Mouse (Mus musculus) T-helper 17 cell (primary cell): Measurements from ENCODE around the gene Cdh18.

Experiments
- in situ Hi-C, 2 experiments: fragments of 300-600 bp; cut with MboI, MseI; formaldehyde crosslinking; loops; 1 replicate in 1 of 2; 2 replicates in 1 of 2; pipeline ENCODE4 v1.15.1; 2025; ENCODE audit warnings: high pct_unique_total_duplicates in 2 of 2

Gene Cdh18

DNA sequence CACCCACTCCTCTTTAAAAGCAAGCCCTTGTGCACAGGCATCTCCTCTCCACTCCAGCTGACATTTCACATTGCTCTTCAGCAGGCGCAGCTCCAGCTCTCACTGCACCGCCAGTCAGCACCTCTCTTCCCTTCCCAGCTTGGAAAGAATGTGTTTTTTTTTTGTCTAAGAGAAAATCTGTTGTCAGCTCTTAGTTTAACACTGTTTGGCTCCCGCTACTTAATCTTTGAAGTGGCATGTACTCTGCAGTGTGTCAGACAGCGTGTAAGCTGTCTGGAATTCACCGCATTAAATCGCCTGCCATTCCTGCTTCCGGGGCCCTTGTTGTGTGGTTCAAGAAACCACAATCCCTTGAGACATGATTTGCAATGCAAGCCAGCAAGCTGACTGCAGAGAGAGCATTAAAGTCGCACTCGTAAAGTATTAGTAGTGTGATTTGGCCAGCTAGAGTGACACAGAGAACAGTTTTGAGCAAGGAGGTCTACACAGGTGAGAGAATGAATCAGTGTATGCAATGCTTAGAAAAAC lies 903.3 kb downstream of the Cdh18 start:
- in situ Hi-C loops, result no loop called here

DNA sequence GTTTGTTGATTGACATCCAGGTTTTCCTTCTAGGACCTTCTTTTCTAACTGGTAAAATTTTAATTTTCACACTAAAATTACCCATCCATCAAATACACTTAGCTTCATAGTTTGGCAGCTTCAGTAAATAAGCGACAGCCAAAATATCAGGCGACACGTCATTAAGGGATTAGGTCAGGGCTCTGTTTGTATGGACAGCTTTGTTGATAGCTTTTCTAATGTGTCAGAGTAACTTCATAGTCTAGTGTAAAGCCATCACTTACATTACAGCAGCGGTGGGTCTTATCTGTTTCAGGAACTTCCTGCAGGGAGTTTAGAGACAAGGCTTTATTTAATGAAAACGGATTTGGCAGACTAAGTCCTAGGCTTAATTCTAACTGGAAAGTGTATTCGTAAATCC lies 904.5 kb downstream of the Cdh18 start:
- in situ Hi-C loops, result no loop called here

- in situ Hi-C loops, result no loop called here
These were observed 906.5 kb downstream of the Cdh18 start for GRCm38 (mm10) chr15:23455344-23455743.

GRCm38 (mm10) chr15:23457401-23457800 lies 908.6 kb downstream of the Cdh18 start:
- in situ Hi-C loops, result no loop called here

GRCm38 (mm10) chr15:23470527-23471475 lies 922.0 kb downstream of the Cdh18 start:
- in situ Hi-C loops, result no loop called here

- in situ Hi-C loops, result no loop called here
These were observed 937.5 kb downstream of the Cdh18 start for GRCm38 (mm10) chr15:23486306-23486705.

DNA sequence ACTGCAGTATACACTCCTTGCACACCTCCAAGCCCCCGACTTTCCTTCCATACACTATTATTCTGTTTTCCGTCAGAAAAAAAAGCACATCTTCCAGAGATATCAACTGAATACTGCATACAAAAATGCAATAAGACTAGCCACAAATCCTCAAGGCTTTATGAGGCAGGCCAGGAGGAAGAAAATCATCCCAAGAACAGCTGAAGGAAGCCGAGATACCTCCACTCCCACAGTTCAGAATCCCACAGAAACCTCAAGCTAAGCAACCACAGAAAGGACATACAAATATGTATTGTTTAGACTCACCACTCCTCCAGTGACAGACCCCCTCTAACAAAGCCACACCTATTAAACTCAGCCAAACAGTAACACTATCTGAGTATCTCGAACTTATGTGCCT lies 957.7 kb downstream of the Cdh18 start:
- in situ Hi-C loops, result loop anchor here in 1 of 2 experiments (10.0 kb wide), 1 partner anchor 1878 kb away; no protein-coding TSS in a partner anchor

- in situ Hi-C loops, result loop anchor here in 1 of 2 experiments (10.0 kb wide), 1 partner anchor 1875 kb away; no protein-coding TSS in a partner anchor
These were observed 960.9 kb downstream of the Cdh18 start for GRCm38 (mm10) chr15:23509694-23510093.

DNA sequence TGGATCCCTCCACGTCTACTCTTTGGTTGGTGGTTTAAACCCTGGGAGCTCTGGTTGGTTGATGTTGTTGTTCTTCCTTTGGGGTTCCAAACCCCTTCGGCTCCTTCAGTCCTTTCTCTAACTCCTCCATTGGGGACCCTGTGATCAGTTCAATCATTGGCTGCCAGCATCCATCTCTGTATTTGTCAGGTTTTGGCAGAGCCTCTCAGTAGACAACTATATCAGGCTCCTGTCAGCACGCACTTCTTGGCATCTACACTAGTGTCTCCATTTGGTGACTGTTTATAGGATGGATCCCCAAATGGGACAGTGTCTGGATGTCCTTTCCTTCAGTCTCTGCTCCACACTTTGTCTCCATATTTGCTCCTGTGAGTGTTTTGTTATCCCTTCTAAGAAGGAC lies 967.0 kb downstream of the Cdh18 start:
- in situ Hi-C loops, result no loop called here

- in situ Hi-C loops, result no loop called here
These were observed 969.3 kb downstream of the Cdh18 start for GRCm38 (mm10) chr15:23518079-23518478.
